In the genomic region with DNA sequence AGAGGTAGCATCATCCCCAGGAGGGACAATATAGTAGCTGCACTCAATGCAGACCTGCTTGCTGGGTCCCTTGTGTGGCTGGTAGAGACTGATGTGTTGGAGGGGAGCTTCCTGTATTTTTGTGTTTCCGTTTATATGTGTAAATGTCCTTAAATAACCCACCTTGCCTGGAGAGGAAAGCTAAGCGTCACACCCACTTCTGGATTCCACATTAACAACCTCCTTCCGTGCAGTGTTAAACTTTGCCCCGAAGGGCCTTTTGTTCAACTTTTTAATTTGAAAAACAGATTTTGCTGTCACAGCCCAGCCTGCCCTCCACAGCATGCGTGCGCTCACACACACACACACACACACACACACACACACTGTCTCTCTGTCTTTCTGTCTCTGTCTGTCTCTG, we compare ENCODE assay signal across 8 mouse cellular contexts.
DNase-seq lines count a peak whose midpoint lies in the region; ATAC-seq and TF ChIP-seq lines count a peak whose summit lies in the region.

No protein-coding gene starts in this region.

- H3K36me3 ChIP-seq in forebrain, embryonic 15.5 days, result no peaks in the 10 kb centered on the region
- no peaks in the 10 kb centered on the region for H3K36me3 ChIP-seq in intestine, postnatal 0 days (ENCODE audit: control insufficient read depth, insufficient read depth)
- H3K36me3 ChIP-seq in midbrain, embryonic 12.5 days, result no peaks in the 10 kb centered on the region

- no peak for TF ChIP-seq CTCF in gastrocnemius, adult 2 months (IDR thresholded peaks at IDR 0.05)
- no peak for TF ChIP-seq CTCF in intestine, postnatal 0 days (IDR thresholded peaks at IDR 0.05; ENCODE audit: low read depth)

- 32% methylated on average over 6 of the region's 6 CpGs for WGBS in forebrain, embryonic 15.5 days
- WGBS in intestine, postnatal 0 days, result 23% methylated on average over 6 of the region's 6 CpGs
- WGBS in midbrain, embryonic 12.5 days, result 59% methylated on average over 6 of the region's 6 CpGs

- intact Hi-C loops in gastrocnemius, adult 2 months (cut with DNase I), result loop anchor here (5.0 to 10.0 kb wide), 3 partner anchors 181 to 329 kb away; partner anchors contain the start of gene E130114P18Rik
- intact Hi-C loops in gastrocnemius, postnatal 36 days (cut with DNase I), result loop anchor here (5.0 to 10.0 kb wide), 2 partner anchors 101 to 239 kb away; no protein-coding TSS in a partner anchor

- no peaks in the 10 kb centered on the region for H3K9me3 ChIP-seq in forebrain, embryonic 15.5 days
- no peaks in the 10 kb centered on the region for H3K9me3 ChIP-seq in intestine, postnatal 0 days (ENCODE audit: control insufficient read depth)
- no peaks in the 10 kb centered on the region for H3K9me3 ChIP-seq in midbrain, embryonic 12.5 days

- ATAC-seq in forebrain, embryonic 15.5 days (replicated peaks), result no peak
- peak; percentile 33; the same call in 1 of the 2 replicates for ATAC-seq in intestine, postnatal 0 days
- ATAC-seq in midbrain, embryonic 12.5 days (ENCODE audit: low FRiP score, low read depth), result no peak

- no peaks in the 10 kb centered on the region for H3K27me3 ChIP-seq in forebrain, embryonic 15.5 days
- H3K27me3 ChIP-seq in intestine, postnatal 0 days (replicated peaks; ENCODE audit: control insufficient read depth, insufficient read depth, low read length), result no peaks in the 10 kb centered on the region
- H3K27me3 ChIP-seq in midbrain, embryonic 12.5 days, result peaks cover 36% of the 10 kb centered on the region

- H3K4me2 ChIP-seq in forebrain, embryonic 15.5 days (replicated peaks), result no peak overlapping the region
- peak overlapping the region; percentile 52 for H3K4me2 ChIP-seq in intestine, postnatal 0 days (replicated peaks; ENCODE audit: low read depth)
- no peak overlapping the region for H3K4me2 ChIP-seq in midbrain, embryonic 12.5 days (replicated peaks)

- H3K9ac ChIP-seq in forebrain, embryonic 15.5 days (replicated peaks), result no peak overlapping the region
- H3K9ac ChIP-seq in intestine, postnatal 0 days (ENCODE audit: low read depth, low read length), result no peak overlapping the region
- peak overlapping the region; percentile 25; the same call in 1 of the 2 replicates for H3K9ac ChIP-seq in midbrain, embryonic 12.5 days (replicated peaks)

- DNase-seq in gastrocnemius, adult 2 months, result no peak
- no peak for DNase-seq in gastrocnemius, postnatal 36 days
- no peak for DNase-seq in lung, adult 18-20 months
- no peak for DNase-seq in cerebellum, adult 11 months
- DNase-seq in thymus, postnatal 4 days, result no peak

- H3K4me3 ChIP-seq in gastrocnemius, adult 2 months, result peak overlapping the region; percentile 55
- no peak overlapping the region for H3K4me3 ChIP-seq in forebrain, embryonic 15.5 days
- H3K4me3 ChIP-seq in intestine, postnatal 0 days (ENCODE audit: low read depth, low read length), result no peak overlapping the region
- no peak overlapping the region for H3K4me3 ChIP-seq in midbrain, embryonic 12.5 days

- peaks cover 79% of the 10 kb centered on the region for H3K4me1 ChIP-seq in forebrain, embryonic 15.5 days
- H3K4me1 ChIP-seq in intestine, postnatal 0 days (replicated peaks; ENCODE audit: control insufficient read depth, insufficient read depth, low read length), result peaks cover 11% of the 10 kb centered on the region
- H3K4me1 ChIP-seq in midbrain, embryonic 12.5 days, result peaks cover 82% of the 10 kb centered on the region

- peak overlapping the region; percentile 85 for H3K27ac ChIP-seq in gastrocnemius, adult 2 months
- H3K27ac ChIP-seq in forebrain, embryonic 15.5 days (replicated peaks), result peak overlapping the region; percentile 85; the same call in 1 of the 2 replicates
- H3K27ac ChIP-seq in intestine, postnatal 0 days (ENCODE audit: low read depth, low read length), result no peak overlapping the region
- H3K27ac ChIP-seq in midbrain, embryonic 12.5 days (replicated peaks), result peak overlapping the region; percentile 92
